Mouse (Mus musculus): ENCODE measurements around the gene Lrrc20. TPM values are rescaled to one million over a fixed set of nuclear protein-coding genes. Genes with fewer than 3 reads are reported as not detected.
"Not testable (repeated sequence)": the region's sequence is repeated elsewhere in the genome, so short reads cannot be mapped to it uniquely, and the experiment has no call there.

Lrrc20 gene
- polyA plus RNA-seq, 1 experiment: not detected

- TF ChIP-seq POLR2A (IDR thresholded peaks at IDR 0.05; ENCODE audit: insufficient read depth, low read depth, low read length): no peak
- peak; percentile 51; the same call in 1 of the 2 replicates for TF ChIP-seq CTCF (IDR thresholded peaks at IDR 0.05; ENCODE audit: insufficient read depth, low read depth, low read length)
- H3K27ac ChIP-seq (ENCODE audit: insufficient read depth, low read depth, low read length): no peak overlapping the region
- H3K4me3 ChIP-seq (ENCODE audit: insufficient read depth, low read depth, low read length): no peak overlapping the region
- WGBS: 10% methylated on average over 14 of the region's 14 CpGs
- H3K4me1 ChIP-seq (ENCODE audit: control insufficient read depth, insufficient read depth, low read length): no peaks in the 10 kb centered on the region
Measured at GRCm38 (mm10) chr10:61602283-61603033, 126.9 kb downstream of the Lrrc20 start.

GRCm38 (mm10) chr10:61604376-61605065 lies 128.9 kb downstream of the Lrrc20 start:
- Histone ChIP-seq H3K4me1 (ENCODE audit: control insufficient read depth, insufficient read depth, low read length) (no peaks in the 10 kb centered on the region), H3K4me3 (ENCODE audit: insufficient read depth, low read depth, low read length) (no peak overlapping the region), H3K27ac (ENCODE audit: insufficient read depth, low read depth, low read length) (no peak overlapping the region)
- WGBS: 66% methylated on average over 10 of the region's 10 CpGs
- no peak for TF ChIP-seq CTCF (IDR thresholded peaks at IDR 0.05; ENCODE audit: insufficient read depth, low read depth, low read length)
- no peak for TF ChIP-seq POLR2A (IDR thresholded peaks at IDR 0.05; ENCODE audit: insufficient read depth, low read depth, low read length)

GRCm38 (mm10) chr10:61605381-61605780 lies 129.8 kb downstream of the Lrrc20 start:
- not testable (repeated sequence) for H3K4me3 ChIP-seq (ENCODE audit: insufficient read depth, low read depth, low read length)
- 59% methylated on average over 11 of the region's 11 CpGs for WGBS

DNA sequence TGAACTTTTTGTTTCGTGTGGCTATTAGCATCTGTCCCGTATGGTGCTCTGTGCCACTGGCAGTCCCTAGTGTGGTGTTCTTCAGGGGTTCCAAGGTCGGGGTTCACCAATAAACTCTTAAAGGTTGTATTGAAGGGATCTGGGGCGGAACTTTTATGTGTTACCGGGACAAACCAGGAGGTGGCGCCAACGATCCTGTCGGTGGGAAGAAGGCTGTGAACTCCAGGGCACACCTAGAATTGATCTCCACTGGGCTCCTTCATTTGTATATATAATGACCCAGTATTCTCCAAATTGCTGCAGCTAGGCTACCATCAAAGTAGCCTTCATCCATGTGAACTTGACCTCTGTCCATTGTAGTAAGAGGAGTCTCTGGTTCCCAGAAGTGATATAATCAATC lies 130.2 kb downstream of the Lrrc20 start:
- no peak overlapping the region for H3K27ac ChIP-seq (ENCODE audit: insufficient read depth, low read depth, low read length)
- no peaks in the 10 kb centered on the region for H3K4me1 ChIP-seq (ENCODE audit: control insufficient read depth, insufficient read depth, low read length)
- 11% methylated on average over 8 of the region's 8 CpGs for WGBS
- TF ChIP-seq POLR2A (IDR thresholded peaks at IDR 0.05; ENCODE audit: insufficient read depth, low read depth, low read length) (no peak), CTCF (IDR thresholded peaks at IDR 0.05; ENCODE audit: insufficient read depth, low read depth, low read length) (0 out of 2 replicates have a peak, but pooled peaks have one; percentile 40)
- no peak overlapping the region for H3K4me3 ChIP-seq (ENCODE audit: insufficient read depth, low read depth, low read length)

More at GRCm38 (mm10) chr10:61605381-61605780, 129.8 kb downstream of the Lrrc20 start:
- not testable (repeated sequence) for H3K4me1 ChIP-seq (ENCODE audit: control insufficient read depth, insufficient read depth, low read length); H3K27ac ChIP-seq (ENCODE audit: insufficient read depth, low read depth, low read length)

GRCm38 (mm10) chr10:61608233-61608632 lies 132.6 kb downstream of the Lrrc20 start:
- no peaks in the 10 kb centered on the region for H3K4me1 ChIP-seq (ENCODE audit: control insufficient read depth, insufficient read depth, low read length)
- TF ChIP-seq CTCF (IDR thresholded peaks at IDR 0.05; ENCODE audit: insufficient read depth, low read depth, low read length) (no peak), POLR2A (IDR thresholded peaks at IDR 0.05; ENCODE audit: insufficient read depth, low read depth, low read length) (no peak)
- H3K27ac ChIP-seq (ENCODE audit: insufficient read depth, low read depth, low read length): no peak overlapping the region
- H3K4me3 ChIP-seq (ENCODE audit: insufficient read depth, low read depth, low read length): no peak overlapping the region

- H3K27ac ChIP-seq (ENCODE audit: insufficient read depth, low read depth, low read length): no peak overlapping the region
- WGBS: 80% methylated on average over 8 of the region's 8 CpGs
- TF ChIP-seq POLR2A (IDR thresholded peaks at IDR 0.05; ENCODE audit: insufficient read depth, low read depth, low read length) (no peak), CTCF (IDR thresholded peaks at IDR 0.05; ENCODE audit: insufficient read depth, low read depth, low read length) (no peak)
Measured at GRCm38 (mm10) chr10:61610650-61611235, 135.1 kb downstream of the Lrrc20 start.

GRCm38 (mm10) chr10:61614311-61614710 lies 138.7 kb downstream of the Lrrc20 start:
- H3K4me1 ChIP-seq (ENCODE audit: control insufficient read depth, insufficient read depth, low read length): 0 out of 2 replicates have a peak, but pooled peaks cover 2% of the 10 kb centered on the region
- no peak overlapping the region for H3K27ac ChIP-seq (ENCODE audit: insufficient read depth, low read depth, low read length)
- TF ChIP-seq CTCF (IDR thresholded peaks at IDR 0.05; ENCODE audit: insufficient read depth, low read depth, low read length) (no peak), POLR2A (IDR thresholded peaks at IDR 0.05; ENCODE audit: insufficient read depth, low read depth, low read length) (no peak)
- H3K4me3 ChIP-seq (ENCODE audit: insufficient read depth, low read depth, low read length): no peak overlapping the region
- 71% methylated on average over 7 of the region's 7 CpGs for WGBS

More at GRCm38 (mm10) chr10:61610650-61611235, 135.1 kb downstream of the Lrrc20 start:
- Histone ChIP-seq H3K4me3 (ENCODE audit: insufficient read depth, low read depth, low read length) (no peak overlapping the region), H3K4me1 (ENCODE audit: control insufficient read depth, insufficient read depth, low read length) (0 out of 2 replicates have a peak, but pooled peaks cover 2% of the 10 kb centered on the region)

DNA sequence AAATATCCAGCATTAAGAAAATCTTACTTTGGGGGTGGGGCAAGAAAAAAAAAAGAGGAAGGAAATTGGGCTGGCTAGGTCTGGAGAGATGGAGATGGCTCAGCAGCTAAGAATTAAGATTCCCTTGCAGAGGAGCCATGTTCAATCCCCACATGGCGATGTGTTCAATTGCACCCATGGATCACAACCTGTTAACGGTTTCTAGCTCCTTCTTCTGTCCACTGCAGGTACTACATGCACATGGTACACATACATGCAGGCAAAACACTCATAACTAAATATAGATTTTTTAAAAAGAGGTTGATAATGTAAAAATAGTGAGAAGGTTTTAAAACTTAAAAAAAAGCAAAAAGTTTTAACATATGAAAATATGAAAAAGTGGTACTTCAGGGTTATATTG lies 142.9 kb downstream of the Lrrc20 start:
- Histone ChIP-seq H3K4me1 (ENCODE audit: control insufficient read depth, insufficient read depth, low read length) (0 out of 2 replicates have a peak, but pooled peaks cover 2% of the 10 kb centered on the region), H3K27ac (ENCODE audit: insufficient read depth, low read depth, low read length) (no peak overlapping the region), H3K4me3 (ENCODE audit: insufficient read depth, low read depth, low read length) (no peak overlapping the region)
- TF ChIP-seq CTCF (IDR thresholded peaks at IDR 0.05; ENCODE audit: insufficient read depth, low read depth, low read length): no peak
- TF ChIP-seq POLR2A (IDR thresholded peaks at IDR 0.05; ENCODE audit: insufficient read depth, low read depth, low read length): no peak
- 84% methylated on average over 2 of the region's 2 CpGs for WGBS

- Histone ChIP-seq H3K4me3 (ENCODE audit: insufficient read depth, low read depth, low read length) (no peak overlapping the region), H3K27ac (ENCODE audit: insufficient read depth, low read depth, low read length) (no peak overlapping the region), H3K4me1 (ENCODE audit: control insufficient read depth, insufficient read depth, low read length) (peaks cover 10% of the 10 kb centered on the region)
- WGBS: 26% methylated on average over 9 of the region's 9 CpGs
- TF ChIP-seq CTCF (IDR thresholded peaks at IDR 0.05; ENCODE audit: insufficient read depth, low read depth, low read length) (no peak), POLR2A (IDR thresholded peaks at IDR 0.05; ENCODE audit: insufficient read depth, low read depth, low read length) (no peak)
Measured at GRCm38 (mm10) chr10:61621681-61622080, 146.1 kb downstream of the Lrrc20 start.

GRCm38 (mm10) chr10:61623874-61624273 lies 148.3 kb downstream of the Lrrc20 start:
- H3K4me1 ChIP-seq (ENCODE audit: control insufficient read depth, insufficient read depth, low read length): peaks cover 10% of the 10 kb centered on the region
- H3K4me3 ChIP-seq (ENCODE audit: insufficient read depth, low read depth, low read length); H3K27ac ChIP-seq (ENCODE audit: insufficient read depth, low read depth, low read length): not testable (repeated sequence)
- WGBS: 80% methylated on average over 3 of the region's 3 CpGs

All from olfactory bulb, adult 2 months (tissue).